Mouse (Mus musculus): ENCODE data around the gene Gse1. TPM values are rescaled to one million over a fixed set of nuclear protein-coding genes. Genes with fewer than 3 reads are reported as not detected.

Gene Gse1
- total and polyA plus RNA-seq, 3 experiments = 23.6 to 128 (median 66.9) TPM

- Histone ChIP-seq H3K4me3 (ENCODE audit: control insufficient read depth in 1 of 2, insufficient read depth in 1 of 2, low read depth in 2 of 2, low read length in 2 of 2) (no peak overlapping the region), H3K9me3 (replicated peaks; ENCODE audit: insufficient read depth, low read length) (no peaks in the 10 kb centered on the region), H3K79me2 (ENCODE audit: control insufficient read depth, insufficient read depth, low read length, poor library complexity) (peaks cover 100% of the 10 kb centered on the region), H3K9ac (ENCODE audit: control insufficient read depth, low read depth, low read length, poor library complexity, severe bottlenecking) (no peak overlapping the region), H3K27me3 (ENCODE audit: control insufficient read depth in 1 of 2, insufficient read depth in 2 of 2, low read length in 2 of 2) (no peaks in the 10 kb centered on the region), H3K36me3 (ENCODE audit: control insufficient read depth in 1 of 2, insufficient read depth in 2 of 2, low read length in 2 of 2) (peaks cover 0 to 33% of the 10 kb centered on the region in 2 experiments; a peak in 3 of 4 replicates), H3K27ac (ENCODE audit: control insufficient read depth, low read depth, low read length) (no peak overlapping the region), H3K4me1 (ENCODE audit: control insufficient read depth in 1 of 2, insufficient read depth in 2 of 2, low read length in 2 of 2) (peaks cover 4 to 32% of the 10 kb centered on the region in 2 experiments)
- DNase-seq (ENCODE audit: low read depth, low spot score) = no peak
- TF ChIP-seq POLR2A (IDR thresholded peaks at IDR 0.05; ENCODE audit: control insufficient read depth in 1 of 2, insufficient read depth in 1 of 2, low read depth in 1 of 2, low read length in 2 of 2, poor library complexity in 1 of 2) = 0 out of 4 replicates have a peak, but pooled peaks of 1 of the 2 experiments have one; percentile 6
- TF ChIP-seq KAT2A (conservative IDR thresholded peaks at IDR 0.05; ENCODE audit: low read depth, low read length) = no peak
These were observed 276.2 kb downstream of the Gse1 start for GRCm38 (mm10) chr8:120504251-120505081.

- Histone ChIP-seq H3K4me1 (ENCODE audit: control insufficient read depth in 1 of 2, insufficient read depth in 2 of 2, low read length in 2 of 2) (peaks cover 2 to 35% of the 10 kb centered on the region in 2 experiments), H3K27ac (ENCODE audit: control insufficient read depth, low read depth, low read length) (no peak overlapping the region), H3K79me2 (ENCODE audit: control insufficient read depth, insufficient read depth, low read length, poor library complexity) (peaks cover 100% of the 10 kb centered on the region), H3K4me3 (ENCODE audit: control insufficient read depth in 1 of 2, insufficient read depth in 1 of 2, low read depth in 2 of 2, low read length in 2 of 2) (no peak overlapping the region), H3K27me3 (ENCODE audit: control insufficient read depth in 1 of 2, insufficient read depth in 2 of 2, low read length in 2 of 2) (no peaks in the 10 kb centered on the region), H3K36me3 (ENCODE audit: control insufficient read depth in 1 of 2, insufficient read depth in 2 of 2, low read length in 2 of 2) (peaks cover 0 to 32% of the 10 kb centered on the region in 2 experiments; a peak in 3 of 4 replicates), H3K9ac (ENCODE audit: control insufficient read depth, low read depth, low read length, poor library complexity, severe bottlenecking) (no peak overlapping the region), H3K9me3 (replicated peaks; ENCODE audit: insufficient read depth, low read length) (no peaks in the 10 kb centered on the region)
- no peak for TF ChIP-seq ZNF384 (IDR thresholded peaks at IDR 0.05; ENCODE audit: low read depth, low read length)
- DNase-seq (ENCODE audit: low read depth, low spot score) = no peak
These were observed 276.8 kb downstream of the Gse1 start for GRCm38 (mm10) chr8:120505082-120505511.

- peaks cover 2 to 32% of the 10 kb centered on the region in 2 experiments; a peak in 3 of 4 replicates for H3K36me3 ChIP-seq (ENCODE audit: control insufficient read depth in 1 of 2, insufficient read depth in 2 of 2, low read length in 2 of 2)
- H3K27ac ChIP-seq (ENCODE audit: control insufficient read depth, low read depth, low read length) = no peak overlapping the region
- DNase-seq (ENCODE audit: low read depth, low spot score) = no peak
- no peaks in the 10 kb centered on the region for H3K9me3 ChIP-seq (replicated peaks; ENCODE audit: insufficient read depth, low read length)
- TF ChIP-seq MEF2A (IDR thresholded peaks at IDR 0.05; ENCODE audit: extremely low read depth, insufficient replicate concordance, low read depth, low read length, poor library complexity, severe bottlenecking) = no peak
- no peaks in the 10 kb centered on the region for H3K27me3 ChIP-seq (ENCODE audit: control insufficient read depth in 1 of 2, insufficient read depth in 2 of 2, low read length in 2 of 2)
- no peak overlapping the region for H3K4me3 ChIP-seq (ENCODE audit: control insufficient read depth in 1 of 2, insufficient read depth in 1 of 2, low read depth in 2 of 2, low read length in 2 of 2)
- H3K79me2 ChIP-seq (ENCODE audit: control insufficient read depth, insufficient read depth, low read length, poor library complexity) = peaks cover 98% of the 10 kb centered on the region
- peaks cover 5 to 34% of the 10 kb centered on the region in 2 experiments; a peak in 3 of 4 replicates for H3K4me1 ChIP-seq (ENCODE audit: control insufficient read depth in 1 of 2, insufficient read depth in 2 of 2, low read length in 2 of 2)
- no peak overlapping the region for H3K9ac ChIP-seq (ENCODE audit: control insufficient read depth, low read depth, low read length, poor library complexity, severe bottlenecking)
These were observed 277.5 kb downstream of the Gse1 start for GRCm38 (mm10) chr8:120505619-120506310.

GRCm38 (mm10) chr8:120506562-120506961 lies 278.3 kb downstream of the Gse1 start:
- no peak for DNase-seq (ENCODE audit: low read depth, low spot score)
- TF ChIP-seq SMC3 (IDR thresholded peaks at IDR 0.05; ENCODE audit: low read depth, low read length) (peak; percentile 25), NRF1 (IDR thresholded peaks at IDR 0.05; ENCODE audit: insufficient read depth, low read depth, low read length, poor library complexity, severe bottlenecking) (no peak), CTCF (IDR thresholded peaks at IDR 0.05 in 2 of 3, conservative IDR thresholded peaks at IDR 0.05 in 1 of 3; ENCODE audit: control insufficient read depth in 1 of 3, insufficient read depth in 1 of 3, low read depth in 2 of 3, low read length in 3 of 3, poor library complexity in 1 of 3, severe bottlenecking in 1 of 3) (peak in 2 of 3 experiments; percentile 20 to 30; a peak in 4 of 6 replicates)
- Histone ChIP-seq H3K79me2 (ENCODE audit: control insufficient read depth, insufficient read depth, low read length, poor library complexity) (peaks cover 98% of the 10 kb centered on the region), H3K9me3 (replicated peaks; ENCODE audit: insufficient read depth, low read length) (no peaks in the 10 kb centered on the region), H3K4me1 (ENCODE audit: control insufficient read depth in 1 of 2, insufficient read depth in 2 of 2, low read length in 2 of 2) (peaks cover 7 to 28% of the 10 kb centered on the region in 2 experiments; a peak in 3 of 4 replicates), H3K27ac (ENCODE audit: control insufficient read depth, low read depth, low read length) (no peak overlapping the region), H3K9ac (ENCODE audit: control insufficient read depth, low read depth, low read length, poor library complexity, severe bottlenecking) (no peak overlapping the region), H3K4me3 (ENCODE audit: control insufficient read depth in 1 of 2, insufficient read depth in 1 of 2, low read depth in 2 of 2, low read length in 2 of 2) (no peak overlapping the region), H3K27me3 (ENCODE audit: control insufficient read depth in 1 of 2, insufficient read depth in 2 of 2, low read length in 2 of 2) (no peaks in the 10 kb centered on the region), H3K36me3 (ENCODE audit: control insufficient read depth in 1 of 2, insufficient read depth in 2 of 2, low read length in 2 of 2) (peaks cover 2 to 32% of the 10 kb centered on the region in 2 experiments; a peak in 3 of 4 replicates)

All from MEL (cell line).